Mouse (Mus musculus) forebrain, embryonic 16.5 days (tissue): Measurements from ENCODE around the gene Naaladl2. TPM values are rescaled to one million over a fixed set of nuclear protein-coding genes. Genes with fewer than 3 reads are reported as not detected.

Experiments
- ATAC-seq: fragments of 200-750 bp; cut with Nextera tagmentation; 2 replicates; pipeline ENCODE4 v1.8.0; 2017; ENCODE audit warnings: mild to moderate bottlenecking, moderate library complexity
- H3K27ac ChIP-seq: fragments of 300-500 bp; sonication (generic); 2 replicates; pipeline ENCODE4 v1.5.1; 2014; ENCODE audit warnings: low read length, control low read depth
- H3K27me3 ChIP-seq: fragments of 300-500 bp; sonication (generic); replicated peaks from 2 replicates; pipeline ENCODE4 v1.6.1; 2014; ENCODE audit warnings: low read length; ENCODE audit not compliant: control insufficient read depth, insufficient read depth
- H3K36me3 ChIP-seq: fragments of 300-500 bp; sonication (generic); 2 replicates; pipeline ENCODE4 v1.6.1; 2014; ENCODE audit not compliant: control insufficient read depth, insufficient read depth
- H3K4me1 ChIP-seq: fragments of 300-500 bp; sonication (generic); replicated peaks from 2 replicates; pipeline ENCODE4 v1.6.1; 2014; ENCODE audit warnings: low read length; ENCODE audit not compliant: control insufficient read depth, insufficient read depth
- H3K4me2 ChIP-seq: fragments of 300-500 bp; sonication (generic); 2 replicates; pipeline ENCODE4 v1.6.1; 2014; ENCODE audit warnings: mild to moderate bottlenecking, low read length, control low read depth
- H3K4me3 ChIP-seq: fragments of 300-500 bp; sonication (generic); replicated peaks from 2 replicates; pipeline ENCODE4 v1.5.1; 2014; ENCODE audit warnings: mild to moderate bottlenecking, low read length, control low read depth
- H3K9ac ChIP-seq: fragments of 300-500 bp; sonication (generic); replicated peaks from 2 replicates; pipeline ENCODE4 v1.6.1; 2014; ENCODE audit warnings: low read depth, low read length, control low read depth
- H3K9me3 ChIP-seq: fragments of 300-500 bp; sonication (generic); 2 replicates; pipeline ENCODE4 v1.6.1; 2016; ENCODE audit warnings: low read length; ENCODE audit not compliant: control insufficient read depth
- WGBS: fragments of 180-500 bp; shearing (Covaris S2); extraction: QIAGEN DNeasy Blood & Tissue Kit; methylation state at CpG from one replicate; pipeline ENCODE4 v1.1.7; 2014; 5-methylcytosine and 5-hydroxymethylcytosine counted together
- polyA plus RNA-seq: library from polyadenylated mRNA; unstranded; fragments of >200 nt; fragmentation: Nextera tagmentation; extraction: Ambion mirVana; gene quantifications from 2 replicates; pipeline ENCODE4 v1.2.1, GENCODE M21; 2015

The Naaladl2 gene
- polyA plus RNA-seq, 1 experiment from 2014 or later, result 0.10 TPM

GRCm38 (mm10) chr3:23907682-23908081 lies 1236.4 kb downstream of the Naaladl2 start:
- no peak overlapping the region for H3K9ac ChIP-seq
- ATAC-seq, result no peak
- H3K4me2 ChIP-seq, result no peak overlapping the region
- H3K9me3 ChIP-seq, result no peaks in the 10 kb centered on the region
- no peak overlapping the region for H3K4me3 ChIP-seq
- no peak overlapping the region for H3K27ac ChIP-seq
- H3K4me1 ChIP-seq, result no peaks in the 10 kb centered on the region
- no peaks in the 10 kb centered on the region for H3K27me3 ChIP-seq
- 41% methylated on average over 1 of the region's 1 CpGs for WGBS
- H3K36me3 ChIP-seq, result no peaks in the 10 kb centered on the region

- no peaks in the 10 kb centered on the region for H3K9me3 ChIP-seq
- H3K9ac ChIP-seq, result no peak overlapping the region
- no peak overlapping the region for H3K4me3 ChIP-seq
- ATAC-seq, result no peak
- H3K27me3 ChIP-seq, result no peaks in the 10 kb centered on the region
- H3K27ac ChIP-seq, result no peak overlapping the region
- WGBS, result 100% methylated on average over 1 of the region's 1 CpGs
- H3K36me3 ChIP-seq, result no peaks in the 10 kb centered on the region
- H3K4me2 ChIP-seq, result no peak overlapping the region
- no peaks in the 10 kb centered on the region for H3K4me1 ChIP-seq
Observed at GRCm38 (mm10) chr3:23865688-23866087, 1278.4 kb downstream of the Naaladl2 start.

DNA sequence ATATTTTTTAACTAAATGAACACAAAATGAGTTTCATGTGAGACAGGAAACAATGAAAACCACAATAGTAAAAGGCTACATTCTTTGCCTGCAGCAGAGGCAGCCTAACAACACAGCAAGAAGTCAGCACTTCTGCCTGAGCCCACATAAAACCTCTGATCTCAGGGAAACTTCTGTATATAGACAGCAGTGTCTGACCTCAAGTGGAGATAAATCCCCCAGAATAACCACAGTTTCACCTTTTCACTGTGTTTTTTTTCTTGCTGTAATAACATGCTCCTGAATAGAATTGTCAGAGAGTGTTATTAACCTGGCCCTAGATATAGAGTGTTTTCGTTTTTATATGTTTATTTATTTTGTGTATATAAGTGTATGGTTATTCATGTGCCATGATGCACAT lies 1286.8 kb downstream of the Naaladl2 start:
- Histone ChIP-seq H3K4me1 (no peaks in the 10 kb centered on the region), H3K4me2 (no peak overlapping the region), H3K27me3 (no peaks in the 10 kb centered on the region), H3K9ac (no peak overlapping the region), H3K9me3 (no peaks in the 10 kb centered on the region), H3K36me3 (no peaks in the 10 kb centered on the region), H3K27ac (no peak overlapping the region), H3K4me3 (no peak overlapping the region)
- ATAC-seq, result no peak
- WGBS, result 68% methylated on average over 1 of the region's 1 CpGs

DNA sequence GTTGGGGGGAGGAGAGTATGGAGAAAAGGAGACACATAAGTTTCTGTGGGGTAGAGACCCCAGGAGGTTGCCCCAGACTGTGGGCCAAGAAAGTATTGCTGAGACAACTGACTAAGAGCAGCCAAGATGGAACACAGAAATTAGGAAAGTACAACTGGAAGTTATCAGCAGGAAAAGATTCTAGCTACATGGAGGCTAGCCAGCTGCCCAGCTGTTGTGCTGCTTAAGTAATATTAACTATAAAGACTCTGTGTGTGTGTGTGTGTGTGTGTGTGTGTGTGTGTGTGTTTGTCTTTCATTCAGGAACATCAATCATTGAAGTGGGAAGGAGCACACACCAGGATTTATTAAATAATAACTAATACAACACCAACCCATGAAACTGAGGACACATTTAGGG lies 1326.5 kb downstream of the Naaladl2 start:
- Histone ChIP-seq H3K9me3 (no peaks in the 10 kb centered on the region), H3K4me1 (no peaks in the 10 kb centered on the region), H3K27ac (no peak overlapping the region), H3K4me3 (no peak overlapping the region), H3K4me2 (no peak overlapping the region), H3K36me3 (no peaks in the 10 kb centered on the region), H3K27me3 (no peaks in the 10 kb centered on the region), H3K9ac (no peak overlapping the region)
- ATAC-seq, result no peak

DNA sequence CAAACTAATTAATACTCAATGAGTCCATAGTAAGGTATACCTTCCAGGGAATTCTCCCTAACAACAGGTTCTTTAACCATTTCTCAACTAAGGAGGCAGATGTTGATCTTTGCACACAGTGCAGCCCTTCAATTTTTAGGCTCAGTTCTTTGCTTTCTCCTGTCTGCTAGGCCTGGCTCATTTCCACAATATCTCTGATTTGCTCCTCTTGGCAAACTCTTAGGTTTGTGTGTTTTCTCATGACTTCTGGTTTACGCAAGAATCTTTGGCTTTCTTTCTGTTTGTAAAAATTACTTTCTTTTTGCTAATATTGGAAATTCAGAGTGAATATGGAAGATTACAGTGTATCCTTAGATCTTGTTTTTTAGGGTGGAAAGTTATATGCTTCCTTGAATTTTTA lies 1385.3 kb downstream of the Naaladl2 start:
- WGBS, result 86% methylated on average over 1 of the region's 1 CpGs
- no peak for ATAC-seq
- H3K4me2 ChIP-seq, result no peak overlapping the region
- H3K27me3 ChIP-seq, result no peaks in the 10 kb centered on the region
- no peaks in the 10 kb centered on the region for H3K9me3 ChIP-seq
- no peaks in the 10 kb centered on the region for H3K4me1 ChIP-seq
- H3K4me3 ChIP-seq, result no peak overlapping the region
- no peak overlapping the region for H3K9ac ChIP-seq
- no peak overlapping the region for H3K27ac ChIP-seq
- H3K36me3 ChIP-seq, result no peaks in the 10 kb centered on the region
